Mouse (Mus musculus): Measurements from ENCODE around the gene Tmem213. TPM values are rescaled to one million over a fixed set of nuclear protein-coding genes. Genes with fewer than 3 reads are reported as not detected.
A peak's percentile ranks its signal among the peaks of the same experiment; 100 is the strongest.

Tmem213 gene
- total and polyA plus RNA-seq, 2 experiments: not detected

- TF ChIP-seq POLR2A (IDR thresholded peaks at IDR 0.05; ENCODE audit: extremely low read depth, insufficient read depth, low read length) (no peak), CTCF (IDR thresholded peaks at IDR 0.05; ENCODE audit: low read depth, low read length) (no peak)
- no peak for DNase-seq (ENCODE audit: extremely low read depth, low read depth, low spot score)
- Histone ChIP-seq H3K79me2 (ENCODE audit: control insufficient read depth, insufficient read depth, low read length) (no peaks in the 10 kb centered on the region), H3K27me3 (ENCODE audit: control insufficient read depth, insufficient read depth, low read length) (no peaks in the 10 kb centered on the region), H3K27ac (replicated peaks; ENCODE audit: insufficient read depth, low read depth, low read length) (0 out of 2 replicates have a peak overlapping the region, but pooled peaks have one; percentile 14), H3K9ac (ENCODE audit: low read depth, low read length) (no peak overlapping the region), H3K4me3 (ENCODE audit: insufficient read depth, low read depth, low read length) (no peak overlapping the region), H3K36me3 (ENCODE audit: control insufficient read depth, insufficient read depth, low read length) (no peaks in the 10 kb centered on the region), H3K4me1 (ENCODE audit: control insufficient read depth, insufficient read depth, low read length) (peaks cover 19% of the 10 kb centered on the region)
- WGBS: 76% methylated on average over 5 of the region's 5 CpGs
These were observed 15.8 kb downstream of the Tmem213 start for GRCm38 (mm10) chr6:38124882-38125281.

- no peak overlapping the region for H3K27ac ChIP-seq (replicated peaks; ENCODE audit: insufficient read depth, low read depth, low read length)
- H3K27me3 ChIP-seq (ENCODE audit: control insufficient read depth, insufficient read depth, low read length): no peaks in the 10 kb centered on the region
- no peak overlapping the region for H3K4me3 ChIP-seq (ENCODE audit: insufficient read depth, low read depth, low read length)
- H3K9ac ChIP-seq (ENCODE audit: low read depth, low read length): no peak overlapping the region
- WGBS: 93% methylated on average over 3 of the region's 3 CpGs
- H3K79me2 ChIP-seq (ENCODE audit: control insufficient read depth, insufficient read depth, low read length): no peaks in the 10 kb centered on the region
- H3K4me1 ChIP-seq (ENCODE audit: control insufficient read depth, insufficient read depth, low read length): peaks cover 19% of the 10 kb centered on the region
- DNase-seq (ENCODE audit: extremely low read depth, low read depth, low spot score): no peak
- TF ChIP-seq POLR2A (IDR thresholded peaks at IDR 0.05; ENCODE audit: extremely low read depth, insufficient read depth, low read length) (no peak), CTCF (IDR thresholded peaks at IDR 0.05; ENCODE audit: low read depth, low read length) (no peak)
- no peaks in the 10 kb centered on the region for H3K36me3 ChIP-seq (ENCODE audit: control insufficient read depth, insufficient read depth, low read length)
These were observed 16.4 kb downstream of the Tmem213 start for GRCm38 (mm10) chr6:38125462-38125861.

- no peak for DNase-seq (ENCODE audit: extremely low read depth, low read depth, low spot score)
- Histone ChIP-seq H3K9ac (ENCODE audit: low read depth, low read length) (no peak overlapping the region), H3K36me3 (ENCODE audit: control insufficient read depth, insufficient read depth, low read length) (no peaks in the 10 kb centered on the region), H3K79me2 (ENCODE audit: control insufficient read depth, insufficient read depth, low read length) (no peaks in the 10 kb centered on the region), H3K27ac (replicated peaks; ENCODE audit: insufficient read depth, low read depth, low read length) (no peak overlapping the region), H3K4me3 (ENCODE audit: insufficient read depth, low read depth, low read length) (no peak overlapping the region), H3K27me3 (ENCODE audit: control insufficient read depth, insufficient read depth, low read length) (no peaks in the 10 kb centered on the region), H3K4me1 (ENCODE audit: control insufficient read depth, insufficient read depth, low read length) (peaks cover 16% of the 10 kb centered on the region)
- TF ChIP-seq CTCF (IDR thresholded peaks at IDR 0.05; ENCODE audit: low read depth, low read length) (no peak), POLR2A (IDR thresholded peaks at IDR 0.05; ENCODE audit: extremely low read depth, insufficient read depth, low read length) (no peak)
- WGBS: 83% methylated on average over 14 of the region's 14 CpGs
These were observed 19.1 kb downstream of the Tmem213 start for GRCm38 (mm10) chr6:38128115-38128514.

GRCm38 (mm10) chr6:38129883-38130282 lies 20.8 kb downstream of the Tmem213 start:
- Histone ChIP-seq H3K79me2 (ENCODE audit: control insufficient read depth, insufficient read depth, low read length) (no peaks in the 10 kb centered on the region), H3K27me3 (ENCODE audit: control insufficient read depth, insufficient read depth, low read length) (no peaks in the 10 kb centered on the region), H3K36me3 (ENCODE audit: control insufficient read depth, insufficient read depth, low read length) (no peaks in the 10 kb centered on the region), H3K4me3 (ENCODE audit: insufficient read depth, low read depth, low read length) (no peak overlapping the region), H3K4me1 (ENCODE audit: control insufficient read depth, insufficient read depth, low read length) (peaks cover under 1% of the 10 kb centered on the region; the same call in 1 of the 2 replicates), H3K9ac (ENCODE audit: low read depth, low read length) (no peak overlapping the region), H3K27ac (replicated peaks; ENCODE audit: insufficient read depth, low read depth, low read length) (no peak overlapping the region)
- 99% methylated on average over 5 of the region's 5 CpGs for WGBS
- DNase-seq (ENCODE audit: extremely low read depth, low read depth, low spot score): no peak
- TF ChIP-seq POLR2A (IDR thresholded peaks at IDR 0.05; ENCODE audit: extremely low read depth, insufficient read depth, low read length) (no peak), CTCF (IDR thresholded peaks at IDR 0.05; ENCODE audit: low read depth, low read length) (no peak; the same call in 1 of the 2 replicates)

GRCm38 (mm10) chr6:38131801-38132231 lies 22.8 kb downstream of the Tmem213 start:
- Histone ChIP-seq H3K79me2 (ENCODE audit: control insufficient read depth, insufficient read depth, low read length) (no peaks in the 10 kb centered on the region), H3K9ac (ENCODE audit: low read depth, low read length) (no peak overlapping the region), H3K27ac (replicated peaks; ENCODE audit: insufficient read depth, low read depth, low read length) (no peak overlapping the region), H3K4me3 (ENCODE audit: insufficient read depth, low read depth, low read length) (no peak overlapping the region), H3K4me1 (ENCODE audit: control insufficient read depth, insufficient read depth, low read length) (no peaks in the 10 kb centered on the region), H3K27me3 (ENCODE audit: control insufficient read depth, insufficient read depth, low read length) (no peaks in the 10 kb centered on the region), H3K36me3 (ENCODE audit: control insufficient read depth, insufficient read depth, low read length) (no peaks in the 10 kb centered on the region)
- DNase-seq (ENCODE audit: extremely low read depth, low read depth, low spot score): no peak
- 84% methylated on average over 4 of the region's 4 CpGs for WGBS
- TF ChIP-seq CTCF (IDR thresholded peaks at IDR 0.05; ENCODE audit: low read depth, low read length): no peak
- TF ChIP-seq POLR2A (IDR thresholded peaks at IDR 0.05; ENCODE audit: extremely low read depth, insufficient read depth, low read length): no peak

- WGBS: 71% methylated on average over 8 of the region's 8 CpGs
- Histone ChIP-seq H3K9ac (ENCODE audit: low read depth, low read length) (no peak overlapping the region), H3K4me3 (ENCODE audit: insufficient read depth, low read depth, low read length) (no peak overlapping the region), H3K36me3 (ENCODE audit: control insufficient read depth, insufficient read depth, low read length) (no peaks in the 10 kb centered on the region), H3K27me3 (ENCODE audit: control insufficient read depth, insufficient read depth, low read length) (no peaks in the 10 kb centered on the region), H3K27ac (replicated peaks; ENCODE audit: insufficient read depth, low read depth, low read length) (no peak overlapping the region), H3K79me2 (ENCODE audit: control insufficient read depth, insufficient read depth, low read length) (no peaks in the 10 kb centered on the region), H3K4me1 (ENCODE audit: control insufficient read depth, insufficient read depth, low read length) (no peaks in the 10 kb centered on the region)
- TF ChIP-seq POLR2A (IDR thresholded peaks at IDR 0.05; ENCODE audit: extremely low read depth, insufficient read depth, low read length) (no peak), CTCF (IDR thresholded peaks at IDR 0.05; ENCODE audit: low read depth, low read length) (no peak)
- DNase-seq (ENCODE audit: extremely low read depth, low read depth, low spot score): no peak
These were observed 25.9 kb downstream of the Tmem213 start for GRCm38 (mm10) chr6:38134806-38135559.
